Mouse (Mus musculus) effector memory CD4-positive, alpha-beta T cell, adult 7 months (primary cell): ENCODE results near the gene Slc44a1. TPM values are rescaled to one million over a fixed set of nuclear protein-coding genes. Genes with fewer than 3 reads are reported as not detected.

Experiments
- polyA plus RNA-seq: library from polyadenylated mRNA; unstranded; fragments of 100-300 nt; shearing (Covaris generic); gene quantifications from one replicate; pipeline ENCODE4 v1.2.1, GENCODE M21; 2017

Slc44a1 gene
- 9.6 TPM for polyA plus RNA-seq

GRCm38 (mm10) chr4:53440010-53440815 lies at the start of gene Slc44a1:
Gene Slc44a1 (plus strand): TSS chr4:53440413.

GRCm38 (mm10) chr4:53631316-53632010 lies 191.2 kb downstream of the Slc44a1 start, which contains the start of gene Fsd1l:
Gene Fsd1l (plus strand): TSS chr4:53631471.

Other genes with a start within 250 kb of the Slc44a1 start
- 0.66 TPM for gene Fsd1l, start 191.1 kb downstream of the Slc44a1 start, polyA plus RNA-seq